Mouse (Mus musculus) neural tube, embryonic 15.5 days (tissue): ENCODE results near the gene Lsm12. TPM values are rescaled to one million over a fixed set of nuclear protein-coding genes. Genes with fewer than 3 reads are reported as not detected.

Experiments used
- ATAC-seq: fragments of 200-750 bp; cut with Nextera tagmentation; 2 replicates; pipeline ENCODE4 v1.8.0; 2017; ENCODE audit warnings: mild to moderate bottlenecking, moderate TSS enrichment, moderate library complexity; ENCODE audit not compliant: low FRiP score
- H3K27ac ChIP-seq: fragments of 300-500 bp; sonication (generic); replicated peaks from 2 replicates; pipeline ENCODE4 v1.5.1; 2015; ENCODE audit warnings: mild to moderate bottlenecking, inconsistent platforms
- H3K27me3 ChIP-seq: fragments of 300-500 bp; sonication (generic); replicated peaks from 2 replicates; pipeline ENCODE4 v1.6.1; 2015; ENCODE audit warnings: inconsistent platforms
- H3K36me3 ChIP-seq: fragments of 300-500 bp; sonication (generic); 2 replicates; pipeline ENCODE4 v1.6.1; 2015; ENCODE audit warnings: inconsistent platforms
- H3K4me1 ChIP-seq: fragments of 300-500 bp; sonication (generic); 2 replicates; pipeline ENCODE4 v1.6.1; 2015; ENCODE audit warnings: inconsistent platforms
- H3K4me2 ChIP-seq: fragments of 300-500 bp; sonication (generic); 2 replicates; pipeline ENCODE4 v1.6.1; 2015; ENCODE audit warnings: inconsistent platforms, mild to moderate bottlenecking, moderate library complexity
- H3K4me3 ChIP-seq: fragments of 300-500 bp; sonication (generic); replicated peaks from 2 replicates; pipeline ENCODE4 v1.5.1; 2015; ENCODE audit warnings: mild to moderate bottlenecking, inconsistent platforms
- H3K9ac ChIP-seq: fragments of 300-500 bp; sonication (generic); replicated peaks from 2 replicates; pipeline ENCODE4 v1.6.1; 2015; ENCODE audit warnings: mild to moderate bottlenecking, inconsistent platforms
- H3K9me3 ChIP-seq: fragments of 300-500 bp; sonication (generic); replicated peaks from 2 replicates; pipeline ENCODE4 v1.6.1; 2016; ENCODE audit warnings: inconsistent platforms
- WGBS: fragments of 180-500 bp; shearing (Covaris S2); methylation state at CpG from one replicate; pipeline ENCODE4 v1.1.7; 2015; ENCODE audit warnings: mixed read lengths; 5-methylcytosine and 5-hydroxymethylcytosine counted together
- polyA plus RNA-seq: library from polyadenylated mRNA; unstranded; fragments of >200 nt; fragmentation: Nextera tagmentation; extraction: Ambion mirVana; gene quantifications from 2 replicates; pipeline ENCODE4 v1.2.1, GENCODE M21; 2015

The Lsm12 gene
- polyA plus RNA-seq, 1 experiment from 2014 or later, result 111 TPM

- Histone ChIP-seq H3K27ac (no peak overlapping the region), H3K9me3 (no peaks in the 10 kb centered on the region), H3K4me3 (no peak overlapping the region), H3K9ac (no peak overlapping the region), H3K36me3 (peaks cover 7% of the 10 kb centered on the region; the same call in 1 of the 2 replicates), H3K27me3 (no peaks in the 10 kb centered on the region), H3K4me2 (no peak overlapping the region), H3K4me1 (peaks cover 87% of the 10 kb centered on the region)
- ATAC-seq, result no peak
- 41% methylated on average over 6 of the region's 6 CpGs for WGBS
These were observed 38.1 kb upstream of the Lsm12 start for GRCm38 (mm10) chr11:102223166-102223565.

DNA sequence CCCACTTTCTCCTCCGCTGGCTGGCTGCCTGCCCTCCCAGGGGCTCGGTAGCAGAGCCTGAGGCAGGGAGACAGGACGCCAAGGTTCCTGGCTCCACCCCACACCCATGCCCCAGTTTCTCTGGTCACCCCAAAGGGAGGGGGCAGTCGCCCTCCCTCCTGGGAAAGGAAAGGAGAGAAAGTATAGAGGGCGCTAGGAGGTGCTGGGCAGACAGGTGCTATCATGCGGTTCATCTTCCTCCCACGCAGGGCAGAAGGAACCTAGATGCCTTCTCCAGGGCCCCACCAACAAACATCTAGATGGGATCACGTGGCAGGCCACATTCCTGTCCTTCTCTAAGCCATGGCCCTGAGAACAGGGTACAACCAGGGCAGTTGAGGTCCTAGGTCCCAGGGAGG, 36.9 kb upstream of the Lsm12 start:
- Histone ChIP-seq H3K36me3 (peaks cover 11% of the 10 kb centered on the region; the same call in 1 of the 2 replicates), H3K9ac (no peak overlapping the region), H3K27me3 (no peaks in the 10 kb centered on the region), H3K4me3 (no peak overlapping the region), H3K9me3 (no peaks in the 10 kb centered on the region), H3K4me2 (no peak overlapping the region), H3K27ac (no peak overlapping the region), H3K4me1 (peaks cover 87% of the 10 kb centered on the region)
- ATAC-seq, result no peak
- 75% methylated on average over 8 of the region's 8 CpGs for WGBS

DNA sequence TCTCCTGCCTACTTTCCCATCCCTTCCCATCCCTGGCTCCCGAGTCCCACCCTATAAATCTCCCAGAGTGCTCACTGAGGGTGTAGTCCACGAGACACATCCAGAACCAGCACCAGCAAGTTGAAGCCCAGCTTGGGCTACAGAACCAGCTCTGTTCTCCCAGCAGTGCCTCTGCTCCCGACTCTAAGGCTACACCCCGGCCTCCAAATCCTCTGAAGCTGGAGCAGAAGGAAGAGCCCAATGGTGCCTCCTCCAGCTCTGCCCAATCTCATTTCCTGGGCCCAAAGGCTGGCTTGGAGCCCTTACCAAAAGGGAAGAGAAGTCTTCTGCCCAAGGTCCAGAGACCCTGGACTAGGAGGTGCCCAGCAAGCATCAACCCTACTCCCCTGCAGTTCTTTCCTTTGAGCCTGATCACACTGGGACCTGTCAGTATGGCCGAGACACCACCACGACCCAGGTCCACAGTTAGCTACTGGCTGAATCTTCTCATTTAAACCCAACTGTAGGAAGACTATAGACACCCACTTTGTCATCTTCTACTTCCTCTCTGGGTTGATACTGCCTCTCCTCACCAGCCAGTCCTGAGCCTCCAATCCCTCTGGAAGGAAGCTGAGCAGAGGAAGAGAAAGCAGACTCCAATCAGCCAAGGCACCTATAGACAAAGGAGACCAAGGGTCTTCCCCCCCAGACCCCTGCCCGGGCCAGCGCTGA, 36.3 kb upstream of the Lsm12 start:
- H3K36me3 ChIP-seq, result peaks cover 13% of the 10 kb centered on the region; the same call in 1 of the 2 replicates
- H3K9ac ChIP-seq, result no peak overlapping the region
- H3K9me3 ChIP-seq, result no peaks in the 10 kb centered on the region
- H3K27ac ChIP-seq, result no peak overlapping the region
- no peak overlapping the region for H3K4me3 ChIP-seq
- whole genome bisulfite sequencing, result 87% methylated on average over 8 of the region's 8 CpGs
- peaks cover 87% of the 10 kb centered on the region for H3K4me1 ChIP-seq
- H3K4me2 ChIP-seq, result no peak overlapping the region
- H3K27me3 ChIP-seq, result no peaks in the 10 kb centered on the region
- no peak for ATAC-seq

GRCm38 (mm10) chr11:102220451-102220850, 35.4 kb upstream of the Lsm12 start:
- no peak overlapping the region for H3K9ac ChIP-seq
- no peak for ATAC-seq
- no peaks in the 10 kb centered on the region for H3K27me3 ChIP-seq
- no peak overlapping the region for H3K27ac ChIP-seq
- no peaks in the 10 kb centered on the region for H3K9me3 ChIP-seq
- 66% methylated on average over 6 of the region's 6 CpGs for WGBS
- no peak overlapping the region for H3K4me3 ChIP-seq
- H3K4me2 ChIP-seq, result no peak overlapping the region
- peaks cover 87% of the 10 kb centered on the region for H3K4me1 ChIP-seq
- peaks cover 13% of the 10 kb centered on the region; the same call in 1 of the 2 replicates for H3K36me3 ChIP-seq

DNA sequence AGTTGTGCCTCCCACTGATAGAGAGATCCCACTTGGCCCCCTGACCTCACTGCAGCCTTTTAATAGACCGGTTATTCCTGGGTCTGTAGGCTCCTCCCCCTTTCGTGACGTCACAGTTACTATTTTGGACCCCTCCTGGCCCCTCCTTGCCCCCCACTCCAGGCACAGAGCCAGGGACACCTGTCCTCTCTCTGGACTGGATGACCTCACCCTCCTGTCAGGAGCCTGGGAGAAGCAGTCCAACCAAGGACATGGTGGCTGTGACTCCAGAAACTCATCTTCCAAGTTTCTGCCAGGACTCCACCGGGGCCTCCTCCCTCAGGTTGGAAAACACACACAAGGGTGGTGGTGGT, 34.9 kb upstream of the Lsm12 start:
- Histone ChIP-seq H3K9ac (no peak overlapping the region), H3K27ac (no peak overlapping the region)
- WGBS, result 84% methylated on average over 4 of the region's 4 CpGs

GRCm38 (mm10) chr11:102219247-102219993, 34.3 kb upstream of the Lsm12 start:
- H3K4me2 ChIP-seq, result peak overlapping the region; percentile 46
- peaks cover 13% of the 10 kb centered on the region; the same call in 1 of the 2 replicates for H3K36me3 ChIP-seq
- no peaks in the 10 kb centered on the region for H3K27me3 ChIP-seq
- H3K9ac ChIP-seq, result no peak overlapping the region; the same call in 1 of the 2 replicates
- no peak overlapping the region for H3K4me3 ChIP-seq
- H3K9me3 ChIP-seq, result no peaks in the 10 kb centered on the region
- peaks cover 87% of the 10 kb centered on the region for H3K4me1 ChIP-seq
- H3K27ac ChIP-seq, result peak overlapping the region; percentile 68
- no peak for ATAC-seq
- WGBS, result 55% methylated on average over 14 of the region's 14 CpGs

More for the DNA sequence above, 34.9 kb upstream of the Lsm12 start:
- no peak overlapping the region for H3K4me2 ChIP-seq
- no peak for ATAC-seq
- H3K4me3 ChIP-seq, result no peak overlapping the region
- no peaks in the 10 kb centered on the region for H3K27me3 ChIP-seq
- H3K4me1 ChIP-seq, result peaks cover 87% of the 10 kb centered on the region
- no peaks in the 10 kb centered on the region for H3K9me3 ChIP-seq
- peaks cover 13% of the 10 kb centered on the region; the same call in 1 of the 2 replicates for H3K36me3 ChIP-seq

- under 1% methylated on average over 10 of the region's 10 CpGs for WGBS
- Histone ChIP-seq H3K36me3 (peaks cover 13% of the 10 kb centered on the region; the same call in 1 of the 2 replicates), H3K9ac (peak overlapping the region; percentile 29; the same call in 1 of the 2 replicates), H3K27ac (peak overlapping the region; percentile 68), H3K9me3 (no peaks in the 10 kb centered on the region), H3K27me3 (no peaks in the 10 kb centered on the region), H3K4me1 (peaks cover 87% of the 10 kb centered on the region), H3K4me3 (peak overlapping the region; percentile 20), H3K4me2 (peak overlapping the region; percentile 46)
- ATAC-seq, result peak; percentile 68
These were observed 33.7 kb upstream of the Lsm12 start for GRCm38 (mm10) chr11:102218783-102219182.

DNA sequence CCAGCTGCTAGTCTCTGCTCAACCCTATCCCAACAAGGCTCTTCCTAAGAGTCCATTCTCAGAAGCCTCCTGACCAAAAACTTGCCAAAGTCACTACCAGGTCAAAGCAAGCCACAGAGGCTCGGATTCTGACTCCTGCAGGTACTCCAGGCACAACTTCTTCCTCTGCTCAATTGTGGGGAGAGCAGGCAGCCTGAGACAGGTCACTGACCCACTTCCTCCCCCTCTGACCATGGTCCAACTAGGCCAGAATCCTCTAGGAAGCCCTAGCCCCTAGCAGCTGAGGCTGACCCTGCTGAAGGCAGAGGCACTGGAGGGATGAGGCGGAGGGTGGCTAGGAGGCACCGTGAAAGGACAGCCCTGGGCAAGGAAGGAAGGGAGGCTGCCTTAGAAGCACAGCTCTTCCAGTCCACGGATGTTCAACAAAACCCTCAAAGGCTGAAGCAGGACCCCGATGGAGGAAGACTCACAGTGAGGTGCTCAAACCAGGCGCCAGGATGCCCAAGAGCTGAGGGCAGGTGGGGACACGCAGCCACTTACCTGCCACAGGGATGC, 32.9 kb upstream of the Lsm12 start:
- Histone ChIP-seq H3K4me3 (peak overlapping the region; percentile 20), H3K36me3 (peaks cover 13% of the 10 kb centered on the region; the same call in 1 of the 2 replicates), H3K27me3 (no peaks in the 10 kb centered on the region), H3K9me3 (no peaks in the 10 kb centered on the region), H3K4me2 (peak overlapping the region; percentile 46), H3K4me1 (peaks cover 85% of the 10 kb centered on the region), H3K9ac (0 out of 2 replicates have a peak overlapping the region, but pooled peaks have one; percentile 29), H3K27ac (peak overlapping the region; percentile 68; the same call in 1 of the 2 replicates)
- 74% methylated on average over 7 of the region's 7 CpGs for WGBS
- no peak for ATAC-seq

DNA sequence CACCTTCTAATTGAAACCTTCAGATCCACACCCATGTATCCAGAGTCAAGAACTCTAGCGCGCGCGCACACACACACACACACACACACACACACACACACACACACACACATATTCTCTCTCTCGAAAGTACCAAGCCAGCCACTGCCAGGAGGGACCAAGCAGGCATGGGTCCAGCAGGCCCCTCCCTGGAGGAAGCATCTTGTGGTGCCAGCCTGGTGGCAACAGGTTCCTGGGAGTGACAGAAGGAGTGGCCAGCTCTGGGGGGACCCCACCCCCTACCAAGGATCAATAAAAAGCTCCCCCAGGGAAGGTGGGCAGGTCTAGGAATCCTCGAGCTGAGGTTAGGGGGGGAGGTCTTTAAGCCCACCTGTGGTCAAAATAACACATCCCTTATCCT, 32.3 kb upstream of the Lsm12 start:
- Histone ChIP-seq H3K4me1 (peaks cover 84% of the 10 kb centered on the region), H3K27me3 (no peaks in the 10 kb centered on the region), H3K9ac (no peak overlapping the region), H3K27ac (no peak overlapping the region), H3K36me3 (peaks cover 13% of the 10 kb centered on the region; the same call in 1 of the 2 replicates), H3K4me2 (peak overlapping the region; percentile 46), H3K4me3 (peak overlapping the region; percentile 20; the same call in 1 of the 2 replicates), H3K9me3 (no peaks in the 10 kb centered on the region)
- ATAC-seq, result no peak
- WGBS, result 76% methylated on average over 6 of the region's 6 CpGs

- H3K4me3 ChIP-seq, result no peak overlapping the region
- WGBS, result 58% methylated on average over 5 of the region's 5 CpGs
- peak overlapping the region; percentile 46; the same call in 1 of the 2 replicates for H3K4me2 ChIP-seq
- peak overlapping the region; percentile 48 for H3K27ac ChIP-seq
- H3K36me3 ChIP-seq, result peaks cover 10% of the 10 kb centered on the region; the same call in 1 of the 2 replicates
- no peaks in the 10 kb centered on the region for H3K9me3 ChIP-seq
- H3K4me1 ChIP-seq, result peaks cover 85% of the 10 kb centered on the region
- H3K27me3 ChIP-seq, result no peaks in the 10 kb centered on the region
- no peak for ATAC-seq
- H3K9ac ChIP-seq, result no peak overlapping the region
These were observed 31.8 kb upstream of the Lsm12 start for GRCm38 (mm10) chr11:102216886-102217240.

DNA sequence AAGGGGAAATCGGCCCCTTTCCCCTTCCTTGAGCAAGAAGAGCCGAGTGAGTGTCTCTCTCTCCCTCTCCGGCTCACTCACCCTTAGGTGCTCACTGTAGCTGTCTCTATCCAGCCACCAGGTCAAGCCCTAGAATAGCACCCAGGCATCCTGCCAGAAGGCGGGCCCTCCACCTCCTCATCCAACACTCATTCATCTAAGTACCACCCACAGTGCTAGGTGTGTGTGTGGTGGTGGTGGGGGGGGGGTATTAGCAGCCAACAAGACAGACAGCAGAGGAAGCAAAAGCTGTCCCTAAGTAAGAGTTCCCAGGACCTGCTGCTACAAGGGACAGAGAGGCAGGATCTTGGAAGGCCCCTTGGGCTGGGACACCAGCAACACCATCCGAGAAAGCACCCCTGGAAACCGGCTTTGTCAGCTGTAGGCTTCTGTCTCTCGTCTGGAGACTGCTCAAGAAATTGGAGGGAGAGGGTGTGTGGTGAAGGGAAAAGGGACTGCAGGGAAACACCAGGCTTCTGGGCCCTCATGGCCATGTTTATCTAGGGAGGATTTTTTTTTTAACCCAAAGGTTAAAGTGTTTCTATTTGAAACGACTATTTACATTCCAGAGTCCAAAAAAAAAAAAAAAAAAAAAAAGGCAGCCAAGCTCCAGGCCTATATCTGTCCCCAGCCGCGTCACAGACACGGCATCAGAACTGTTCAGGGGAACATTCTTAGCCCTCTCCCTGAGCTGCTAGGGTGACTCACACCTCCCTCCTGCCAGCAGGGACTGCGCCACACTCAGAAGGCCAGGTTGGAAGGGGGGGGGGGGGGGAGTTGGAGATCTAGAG, 31.2 kb upstream of the Lsm12 start:
- WGBS, result 45% methylated on average over 12 of the region's 12 CpGs
- Histone ChIP-seq H3K27ac (peak overlapping the region; percentile 37), H3K36me3 (0 out of 2 replicates have a peak, but pooled peaks cover 9% of the 10 kb centered on the region), H3K4me1 (peaks cover 87% of the 10 kb centered on the region), H3K9ac (0 out of 2 replicates have a peak overlapping the region, but pooled peaks have one; percentile 10), H3K9me3 (no peaks in the 10 kb centered on the region), H3K4me2 (peak overlapping the region; percentile 46), H3K4me3 (no peak overlapping the region), H3K27me3 (no peaks in the 10 kb centered on the region)
- no peak for ATAC-seq
